Mouse (Mus musculus): ENCODE data around the gene Pmfbp1. TPM values are rescaled to one million over a fixed set of nuclear protein-coding genes. Genes with fewer than 3 reads are reported as not detected.

The Pmfbp1 gene
- total and polyA plus RNA-seq, 3 experiments = 0.11 TPM; not detected in 2

GRCm38 (mm10) chr8:109585652-109586051 is 91.8 kb downstream of the Pmfbp1 start:
- Histone ChIP-seq H3K4me1 (ENCODE audit: control insufficient read depth in 1 of 2, insufficient read depth in 2 of 2) (no peaks in the 10 kb centered on the region), H3K9ac (ENCODE audit: insufficient read depth, low read depth) (no peak overlapping the region), H3K27ac (ENCODE audit: insufficient read depth, low read depth) (no peak overlapping the region), H3K27me3 (replicated peaks) (peaks cover 11% of the 10 kb centered on the region), H3K4me3 (replicated peaks in 1 of 3; ENCODE audit: low read depth in 2 of 3, low read length in 2 of 3, poor library complexity in 1 of 3) (no peak overlapping the region), H3K79me2 (replicated peaks; ENCODE audit: control insufficient read depth, extremely low read depth, insufficient read depth, poor library complexity, severe bottlenecking) (no peaks in the 10 kb centered on the region), H3K36me3 (replicated peaks in 1 of 2; ENCODE audit: control insufficient read depth in 1 of 2, insufficient read depth in 1 of 2, low read length in 1 of 2) (no peaks in the 10 kb centered on the region), H3K9me3 (replicated peaks; ENCODE audit: low read length) (peaks cover 8% of the 10 kb centered on the region), H3K4me2 (ENCODE audit: insufficient read depth, low read depth, poor library complexity, severe bottlenecking) (no peak overlapping the region)
- dilution Hi-C loops (cut with MboI; ENCODE audit: extremely low pct_ligation_motif_present, extremely low pct_unique_long_range_greater_than_20kb, low sequenced_read_pairs) = no loop called here
- in situ Hi-C loops (cut with MboI; ENCODE audit: low pct_ligation_motif_present, low pct_unique_long_range_greater_than_20kb, low sequenced_read_pairs) = no loop called here
- TF ChIP-seq PAX5 (IDR thresholded peaks at IDR 0.05; ENCODE audit: low read length) = no peak
- no peak for TF ChIP-seq IRF4 (IDR thresholded peaks at IDR 0.05; ENCODE audit: low read depth, low read length)
- no peak for TF ChIP-seq ZNF384 (IDR thresholded peaks at IDR 0.05; ENCODE audit: low read depth, low read length)
- TF ChIP-seq MAFK (IDR thresholded peaks at IDR 0.05; ENCODE audit: insufficient replicate concordance, low read length) = no peak
- no peak for TF ChIP-seq GABPA (IDR thresholded peaks at IDR 0.05; ENCODE audit: insufficient replicate concordance, low read depth, low read length)
- no peak for TF ChIP-seq RCOR1 (conservative IDR thresholded peaks at IDR 0.05; ENCODE audit: low read depth, low read length)
- no peak for TF ChIP-seq SMC3 (IDR thresholded peaks at IDR 0.05; ENCODE audit: low read depth, low read length)
- no peak for TF ChIP-seq EP300 (IDR thresholded peaks at IDR 0.05; ENCODE audit: low read length)
- TF ChIP-seq ZC3H11A (IDR thresholded peaks at IDR 0.05; ENCODE audit: low read depth, low read length) = no peak
- no peak for TF ChIP-seq ELF1 (IDR thresholded peaks at IDR 0.05; ENCODE audit: low read depth, low read length)
- no peak for TF ChIP-seq MEF2A (IDR thresholded peaks at IDR 0.05; ENCODE audit: borderline replicate concordance, low read depth, low read length)
- no peak for TF ChIP-seq ETS1 (conservative IDR thresholded peaks at IDR 0.05; ENCODE audit: low read depth, low read length)
- no peak for TF ChIP-seq UBTF (IDR thresholded peaks at IDR 0.05; ENCODE audit: low read depth, low read length)
- no peak for TF ChIP-seq ZKSCAN1 (IDR thresholded peaks at IDR 0.05; ENCODE audit: borderline replicate concordance, low read depth, low read length)
- no peak for TF ChIP-seq POLR2A (IDR thresholded peaks at IDR 0.05; ENCODE audit: low read depth, low read length)
- TF ChIP-seq MAZ (IDR thresholded peaks at IDR 0.05; ENCODE audit: low read depth, low read length) = no peak
- TF ChIP-seq CHD1 (IDR thresholded peaks at IDR 0.05; ENCODE audit: low read depth, low read length) = no peak
- TF ChIP-seq POLR2AphosphoS2 (IDR thresholded peaks at IDR 0.05; ENCODE audit: low read depth, low read length) = no peak
- no peak for TF ChIP-seq MYC (IDR thresholded peaks at IDR 0.05; ENCODE audit: low read depth, low read length)
- no peak for DNase-seq (ENCODE audit: extremely low read depth)

DNA sequence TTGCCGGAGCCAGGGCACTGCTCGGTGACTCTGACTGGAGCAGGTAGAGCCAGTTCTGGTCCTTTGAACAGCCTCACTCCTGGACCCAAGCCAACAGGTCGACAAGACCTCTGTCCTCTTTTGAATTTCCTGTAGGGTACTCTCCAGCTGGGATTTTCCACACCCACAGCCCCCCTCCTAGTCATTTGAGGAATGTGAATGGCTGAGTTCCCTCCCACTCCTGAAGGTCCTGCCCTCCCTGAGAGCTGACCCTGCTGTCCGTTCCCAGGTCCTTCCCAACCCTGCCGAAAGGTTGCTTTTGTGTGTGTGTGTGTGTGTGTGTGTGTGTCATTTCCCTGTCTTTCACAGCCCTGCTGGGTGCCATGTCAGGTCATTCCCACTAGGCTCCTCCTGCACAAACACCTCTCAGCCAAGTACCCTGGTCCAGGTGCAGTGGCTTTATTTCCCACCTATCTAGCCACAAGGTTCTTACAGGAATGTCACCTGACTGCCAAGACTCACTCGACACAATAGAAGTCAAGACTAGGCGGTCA is 93.2 kb downstream of the Pmfbp1 start:
- H3K4me1 ChIP-seq (ENCODE audit: control insufficient read depth in 1 of 2, insufficient read depth in 2 of 2) = no peaks in the 10 kb centered on the region
- H3K36me3 ChIP-seq (replicated peaks in 1 of 2; ENCODE audit: control insufficient read depth in 1 of 2, insufficient read depth in 1 of 2, low read length in 1 of 2) = peaks cover 6 to 10% of the 10 kb centered on the region in 2 experiments
- H3K4me3 ChIP-seq (replicated peaks in 1 of 3; ENCODE audit: low read depth in 2 of 3, low read length in 2 of 3, poor library complexity in 1 of 3) = no peak overlapping the region
- no peak overlapping the region for H3K27ac ChIP-seq (ENCODE audit: insufficient read depth, low read depth)
- H3K27me3 ChIP-seq (replicated peaks) = peaks cover 11% of the 10 kb centered on the region
- H3K4me2 ChIP-seq (ENCODE audit: insufficient read depth, low read depth, poor library complexity, severe bottlenecking) = no peak overlapping the region
- TF ChIP-seq JUN (IDR thresholded peaks at IDR 0.05; ENCODE audit: insufficient read depth, low read depth, low read length) (no peak), ETS1 (conservative IDR thresholded peaks at IDR 0.05; ENCODE audit: low read depth, low read length) (no peak), SIN3A (IDR thresholded peaks at IDR 0.05; ENCODE audit: low read length) (no peak), MAZ (IDR thresholded peaks at IDR 0.05; ENCODE audit: low read depth, low read length) (no peak), RCOR1 (conservative IDR thresholded peaks at IDR 0.05; ENCODE audit: low read depth, low read length) (no peak), EP300 (IDR thresholded peaks at IDR 0.05; ENCODE audit: low read length) (no peak), USF1 (IDR thresholded peaks at IDR 0.05; ENCODE audit: low read depth, low read length) (no peak), TCF12 (IDR thresholded peaks at IDR 0.05; ENCODE audit: low read depth, low read length) (no peak), NELFE (IDR thresholded peaks at IDR 0.05; ENCODE audit: low read depth, low read length) (no peak), IRF4 (IDR thresholded peaks at IDR 0.05; ENCODE audit: low read depth, low read length) (no peak), CTCF (conservative IDR thresholded peaks at IDR 0.05 in 1 of 2, IDR thresholded peaks at IDR 0.05 in 1 of 2; ENCODE audit: low read depth in 2 of 2, low read length in 2 of 2) (no peak), ZMIZ1 (IDR thresholded peaks at IDR 0.05; ENCODE audit: low read depth, low read length) (no peak)
- DNase-seq (ENCODE audit: extremely low read depth) = no peak
- H3K79me2 ChIP-seq (replicated peaks; ENCODE audit: control insufficient read depth, extremely low read depth, insufficient read depth, poor library complexity, severe bottlenecking) = no peaks in the 10 kb centered on the region
- H3K9me3 ChIP-seq (replicated peaks; ENCODE audit: low read length) = peaks cover 8% of the 10 kb centered on the region
- H3K9ac ChIP-seq (ENCODE audit: insufficient read depth, low read depth) = no peak overlapping the region
- in situ Hi-C loops (cut with MboI; ENCODE audit: low pct_ligation_motif_present, low pct_unique_long_range_greater_than_20kb, low sequenced_read_pairs) = no loop called here
- dilution Hi-C loops (cut with MboI; ENCODE audit: extremely low pct_ligation_motif_present, extremely low pct_unique_long_range_greater_than_20kb, low sequenced_read_pairs) = no loop called here
